Mouse (Mus musculus) MEL (cell line): Measurements from ENCODE around the gene Vmn1r231. TPM values are rescaled to one million over a fixed set of nuclear protein-coding genes. Genes with fewer than 3 reads are reported as not detected.

ENCODE experiments used
- DNase-seq: peaks from one replicate; pipeline ENCODE4 v3.0.0; 2011; ENCODE audit warnings: low read depth, low spot score
- H3K27ac ChIP-seq: 2 replicates; pipeline ENCODE4 v1.5.1; 2012; ENCODE audit warnings: low read depth, mild to moderate bottlenecking, control low read depth, low read length, moderate library complexity; ENCODE audit not compliant: control insufficient read depth
- H3K27me3 ChIP-seq, 2 experiments: fragments of 150-350 bp in 1 of 2; sonication (generic) in 1 of 2; 2 replicates each; pipeline ENCODE4 v1.6.1; 2012; ENCODE audit warnings: low read length in 2 of 2, mild to moderate bottlenecking in 2 of 2, improper control_type of control experiment in 1 of 2, moderate library complexity in 1 of 2; ENCODE audit not compliant: insufficient read depth in 2 of 2, control insufficient read depth in 1 of 2
- H3K36me3 ChIP-seq, 2 experiments: 2 replicates each; pipeline ENCODE4 v1.6.1; 2012 to 2014; ENCODE audit warnings: low read length in 2 of 2, improper control_type of control experiment in 1 of 2, inconsistent platforms in 1 of 2, mild to moderate bottlenecking in 1 of 2; ENCODE audit not compliant: insufficient read depth in 2 of 2, control insufficient read depth in 1 of 2
- H3K4me1 ChIP-seq, 2 experiments: fragments of 150-350 bp in 1 of 2; sonication (generic) in 1 of 2; 2 replicates each; pipeline ENCODE4 v1.6.1; 2012; ENCODE audit warnings: low read length in 2 of 2, improper control_type of control experiment in 1 of 2, mild to moderate bottlenecking in 1 of 2; ENCODE audit not compliant: insufficient read depth in 2 of 2, control insufficient read depth in 1 of 2
- H3K4me3 ChIP-seq, 2 experiments: fragments of 150-350 bp in 1 of 2; sonication (generic) in 1 of 2; 2 replicates each; pipeline ENCODE4 v1.5.1; 2012; ENCODE audit warnings: low read depth in 2 of 2, low read length in 2 of 2, mild to moderate bottlenecking in 2 of 2, moderate library complexity in 2 of 2, control low read depth in 1 of 2, improper control_type of control experiment in 1 of 2; ENCODE audit not compliant: control insufficient read depth in 1 of 2, insufficient read depth in 1 of 2
- H3K79me2 ChIP-seq: 2 replicates; pipeline ENCODE4 v1.6.1; 2012; ENCODE audit warnings: mild to moderate bottlenecking, low read length, moderate library complexity; ENCODE audit not compliant: control insufficient read depth, poor library complexity, insufficient read depth
- H3K9ac ChIP-seq: 2 replicates; pipeline ENCODE4 v1.6.1; 2012; ENCODE audit warnings: low read depth, mild to moderate bottlenecking, control low read depth, low read length, moderate library complexity; ENCODE audit not compliant: control insufficient read depth, poor library complexity, severe bottlenecking
- H3K9me3 ChIP-seq: fragments of 150-350 bp; sonication (generic); replicated peaks from 2 replicates; pipeline ENCODE4 v1.6.1; 2012; ENCODE audit warnings: mild to moderate bottlenecking, low read length, improper control_type of control experiment, moderate library complexity; ENCODE audit not compliant: insufficient read depth
- ETS1 ChIP-seq: IDR thresholded peaks from 2 replicates; pipeline ENCODE4 v1.6.1; 2012; ENCODE audit warnings: low read depth, mild to moderate bottlenecking, inconsistent platforms, low read length, improper control_type of control experiment, moderate library complexity
- GABPA ChIP-seq: IDR thresholded peaks from 2 replicates; pipeline ENCODE4 v1.6.1; 2012; ENCODE audit warnings: low read depth, mild to moderate bottlenecking, inconsistent platforms, low read length, improper control_type of control experiment, moderate library complexity
- GATA1 ChIP-seq: IDR thresholded peaks from 2 replicates; pipeline ENCODE4 v1.6.1; 2011; ENCODE audit warnings: low read depth, low read length, improper control_type of control experiment
- HCFC1 ChIP-seq: IDR thresholded peaks from 2 replicates; pipeline ENCODE4 v1.6.1; 2012; ENCODE audit warnings: low read depth, mild to moderate bottlenecking, inconsistent platforms, low read length, improper control_type of control experiment, moderate library complexity
- JUND ChIP-seq: IDR thresholded peaks from 2 replicates; pipeline ENCODE4 v1.6.1; 2011; ENCODE audit warnings: low read depth, mild to moderate bottlenecking, improper control_type of control experiment, low read length
- KAT2A ChIP-seq: conservative IDR thresholded peaks from 2 replicates; pipeline ENCODE4 v1.6.1; 2012; ENCODE audit warnings: low read depth, low read length, improper control_type of control experiment, inconsistent platforms
- MAFK ChIP-seq: IDR thresholded peaks from 2 replicates; pipeline ENCODE4 v1.6.1; 2011; ENCODE audit warnings: low read depth, mild to moderate bottlenecking, low read length, improper control_type of control experiment, borderline replicate concordance
- MAZ ChIP-seq: IDR thresholded peaks from 2 replicates; pipeline ENCODE4 v1.6.1; 2012; ENCODE audit warnings: low read depth, mild to moderate bottlenecking, inconsistent platforms, low read length, improper control_type of control experiment
- MYB ChIP-seq: IDR thresholded peaks from 2 replicates; pipeline ENCODE4 v1.6.1; 2011; ENCODE audit warnings: mild to moderate bottlenecking, low read depth, low read length, improper control_type of control experiment
- NELFE ChIP-seq: IDR thresholded peaks from 2 replicates; pipeline ENCODE4 v1.6.1; 2011; ENCODE audit warnings: low read depth, low read length, improper control_type of control experiment
- POLR2A ChIP-seq, 2 experiments: IDR thresholded peaks; 2 replicates each; pipeline ENCODE4 v1.6.1; 2011 to 2012; ENCODE audit warnings: low read length in 2 of 2, mild to moderate bottlenecking in 2 of 2, control low read depth in 1 of 2, improper control_type of control experiment in 1 of 2, low read depth in 1 of 2, moderate library complexity in 1 of 2; ENCODE audit not compliant: control insufficient read depth in 1 of 2, insufficient read depth in 1 of 2, poor library complexity in 1 of 2
- POLR2AphosphoS5 ChIP-seq: IDR thresholded peaks from 2 replicates; pipeline ENCODE4 v1.6.1; 2012; ENCODE audit warnings: low read depth, borderline replicate concordance, mild to moderate bottlenecking, inconsistent platforms, low read length, moderate library complexity, mixed read lengths
- SIN3A ChIP-seq: IDR thresholded peaks from 2 replicates; pipeline ENCODE4 v1.6.1; 2012; ENCODE audit warnings: low read length, improper control_type of control experiment, inconsistent platforms
- SMC3 ChIP-seq: IDR thresholded peaks from 2 replicates; pipeline ENCODE4 v1.6.1; 2011; ENCODE audit warnings: low read depth, low read length, improper control_type of control experiment
- TCF12 ChIP-seq: IDR thresholded peaks from 2 replicates; pipeline ENCODE4 v1.6.1; 2014; ENCODE audit warnings: low read depth, mild to moderate bottlenecking, inconsistent platforms, low read length, improper control_type of control experiment, moderate library complexity
- UBTF ChIP-seq: IDR thresholded peaks from 2 replicates; pipeline ENCODE4 v1.6.1; 2012; ENCODE audit warnings: low read depth, mild to moderate bottlenecking, inconsistent platforms, low read length, improper control_type of control experiment, moderate library complexity, borderline replicate concordance; ENCODE audit not compliant: insufficient read depth
- USF1 ChIP-seq: IDR thresholded peaks from 2 replicates; pipeline ENCODE4 v1.6.1; 2014; ENCODE audit warnings: low read depth, mild to moderate bottlenecking, inconsistent platforms, low read length, improper control_type of control experiment, moderate library complexity
- USF2 ChIP-seq, 2 experiments: IDR thresholded peaks; 2 replicates each; pipeline ENCODE4 v1.6.1; 2011 to 2012; ENCODE audit warnings: improper control_type of control experiment in 2 of 2, low read length in 2 of 2, borderline replicate concordance in 1 of 2, inconsistent platforms in 1 of 2, low read depth in 1 of 2, mild to moderate bottlenecking in 1 of 2; ENCODE audit not compliant: insufficient read depth in 1 of 2
- ZMIZ1 ChIP-seq: IDR thresholded peaks from 2 replicates; pipeline ENCODE4 v1.6.1; 2012; ENCODE audit warnings: low read depth, mild to moderate bottlenecking, inconsistent platforms, low read length, improper control_type of control experiment, moderate library complexity
- ZNF384 ChIP-seq: IDR thresholded peaks from 2 replicates; pipeline ENCODE4 v1.6.1; 2012; ENCODE audit warnings: low read depth, mild to moderate bottlenecking, inconsistent platforms, low read length, improper control_type of control experiment
- polyA plus RNA-seq, 2 experiments: library from polyadenylated mRNA; stranded (reverse) in 1 of 2; unstranded in 1 of 2; fragments of >175 nt in 1 of 2; fragments of >200 nt in 1 of 2; gene quantifications; 2 replicates each; pipeline versions ENCODE4 v1.2.1 to v1.2.4; 2012; ENCODE audit warnings: low replicate concordance in 2 of 2, low read depth in 1 of 2; ENCODE audit not compliant: insufficient read length in 2 of 2, insufficient read depth in 1 of 2, missing spikeins in 1 of 2
- total RNA-seq: library from RNA; depleted of rRNA; stranded (reverse); fragments of 300-350 nt; gene quantifications from 2 replicates; pipeline ENCODE4 v1.2.3, GENCODE M21; 2012

Gene Vmn1r231
- total and polyA plus RNA-seq, 3 experiments = not detected

GRCm38 (mm10) chr17:20944985-20945891 is 40.3 kb upstream of the Vmn1r231 start, which contains the start of gene Ppp2r1a (continued):
- TF ChIP-seq ETS1 (0 out of 2 replicates have a peak, but pooled peaks have one; percentile 7), NELFE (peak; percentile 59; the same call in 1 of the 2 replicates), MAZ (no peak), SIN3A (peak; percentile 30), MAFK (no peak), SMC3 (no peak), HCFC1 (peak; percentile 82)

GRCm38 (mm10) chr17:20944226-20944625 is 39.3 kb upstream of the Vmn1r231 start:
- H3K9me3 ChIP-seq = no peaks in the 10 kb centered on the region
- no peaks in the 10 kb centered on the region for H3K27me3 ChIP-seq
- H3K4me1 ChIP-seq = peaks cover 4 to 11% of the 10 kb centered on the region in 2 experiments
- H3K27ac ChIP-seq = peak overlapping the region; percentile 93; the same call in 1 of the 2 replicates
- peak overlapping the region; percentile 78 to 83 for H3K4me3 ChIP-seq
- peak overlapping the region; percentile 83 for H3K9ac ChIP-seq
- peaks cover 0 to 18% of the 10 kb centered on the region in 2 experiments; a peak in 2 of 4 replicates for H3K36me3 ChIP-seq
- H3K79me2 ChIP-seq = peaks cover 33% of the 10 kb centered on the region
- DNase-seq = peak; percentile 44
- no peak for TF ChIP-seq ZMIZ1
- TF ChIP-seq MAFK = no peak
- TF ChIP-seq JUND = no peak
- no peak for TF ChIP-seq MYB
- TF ChIP-seq KAT2A = no peak
- no peak for TF ChIP-seq TCF12

GRCm38 (mm10) chr17:20919614-20920013 is 14.7 kb upstream of the Vmn1r231 start, which contains the start of gene Vmn1r232:
TSS of gene Vmn1r232 (minus strand) at chr17:20919714.
- H3K27me3 ChIP-seq = 0 out of 4 replicates have a peak, but pooled peaks cover 0 to 1% of the 10 kb centered on the region in 2 experiments
- H3K36me3 ChIP-seq = no peaks in the 10 kb centered on the region
- H3K9me3 ChIP-seq = no peaks in the 10 kb centered on the region
- H3K27ac ChIP-seq = no peak within 1 kb of the TSS
- DNase-seq = no peak
- H3K9ac ChIP-seq = no peak within 1 kb of the TSS
- TF ChIP-seq ETS1 (no peak), GABPA (no peak), ZNF384 (no peak), UBTF (no peak), POLR2A (IDR thresholded peaks at IDR 0.05; ENCODE audit: control insufficient read depth in 1 of 2, insufficient read depth in 1 of 2, low read depth in 1 of 2, low read length in 2 of 2, poor library complexity in 1 of 2) (no peak), POLR2AphosphoS5 (no peak), USF1 (no peak), TCF12 (no peak), GATA1 (no peak), KAT2A (no peak), USF2 (IDR thresholded peaks at IDR 0.05; ENCODE audit: borderline replicate concordance in 1 of 2, insufficient read depth in 1 of 2, low read depth in 1 of 2, low read length in 2 of 2) (no peak)
- no peaks in the 10 kb centered on the region for H3K79me2 ChIP-seq
- H3K4me1 ChIP-seq = no peaks in the 10 kb centered on the region
- no peak within 1 kb of the TSS for H3K4me3 ChIP-seq
